Mouse (Mus musculus) embryo, embryonic 11.5 days (tissue): ENCODE data around the gene Tpr.
A peak's percentile ranks its signal among the peaks of the same experiment; 100 is the strongest.

ENCODE experiments used
- DNase-seq: peaks from one replicate; pipeline ENCODE4 v3.0.0-alpha.2; 2012; ENCODE audit warnings: low read depth, low spot score

Tpr gene

DNA sequence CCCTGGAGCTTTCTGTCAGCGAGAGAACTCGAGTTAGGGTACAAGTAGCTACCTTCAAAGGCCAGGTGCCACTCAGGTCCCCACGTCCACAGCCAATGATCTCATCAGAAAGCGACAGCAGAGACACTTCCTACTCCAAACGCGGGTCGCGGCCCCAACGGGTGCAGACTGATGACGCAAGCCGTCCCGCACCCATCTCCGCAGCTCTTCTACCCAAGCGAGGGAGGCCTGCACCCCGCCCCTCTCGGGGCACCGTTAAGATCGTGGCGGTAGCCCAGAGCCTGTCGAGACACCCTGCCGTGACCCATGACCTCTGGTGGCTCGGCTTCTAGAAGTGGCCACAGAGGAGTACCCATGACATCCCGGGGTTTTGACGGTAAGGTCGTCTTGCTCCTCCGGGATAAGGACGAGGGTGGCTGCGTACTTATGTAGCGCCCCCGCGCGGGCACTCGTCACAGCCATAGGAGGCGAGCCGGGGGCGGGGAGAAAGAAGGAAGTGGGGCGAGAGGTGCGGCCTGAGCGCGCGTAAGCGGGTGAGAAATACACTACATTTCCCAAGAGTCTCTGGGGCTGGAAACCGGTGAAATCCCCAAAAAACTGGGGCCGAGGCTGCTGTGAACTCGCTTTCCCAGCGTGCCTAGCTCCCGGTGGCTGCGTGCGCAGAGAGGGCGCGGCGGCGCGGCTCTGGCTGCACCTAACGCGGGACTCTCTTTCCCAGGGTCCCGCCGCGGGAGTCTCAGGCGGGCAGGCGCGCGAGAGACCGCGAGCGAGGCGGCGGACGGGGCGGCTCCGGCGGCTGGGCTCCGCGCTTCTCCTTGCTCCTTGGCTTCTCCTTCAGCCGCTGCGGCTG is at the start of gene Tpr, which contains the start of gene Odr4:
TSS of gene Tpr (plus strand) at position 201 of the 850 bp plus-strand sequence.
TSS of gene Odr4 (minus strand) at position 443 of the 850 bp plus-strand sequence.
- peak; percentile 98 for DNase-seq

- no peak for DNase-seq
Observed at GRCm38 (mm10) chr1:150360864-150361263, 31.8 kb upstream of the Tpr start.

- no peak for DNase-seq
Observed at GRCm38 (mm10) chr1:150372895-150373294, 19.7 kb upstream of the Tpr start.

DNA sequence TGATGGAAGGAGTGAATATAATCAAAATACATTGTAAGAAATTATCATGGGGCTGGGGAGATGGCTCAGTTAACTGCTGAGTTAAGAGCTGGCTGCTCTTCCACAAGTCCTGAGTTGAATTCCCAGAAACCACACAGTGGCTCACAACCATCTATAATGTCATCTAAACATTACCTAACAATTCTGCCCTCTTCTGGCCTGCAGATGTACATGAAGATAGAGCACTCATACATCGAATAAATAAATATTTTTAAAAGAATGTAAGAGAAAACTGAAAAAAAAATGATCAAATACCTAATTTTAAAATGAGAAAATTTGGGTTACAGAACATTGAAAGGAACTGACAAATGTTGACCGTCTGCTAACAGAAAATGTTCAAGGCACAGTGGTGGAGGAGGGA is 18.4 kb upstream of the Tpr start:
- DNase-seq = no peak

- DNase-seq = no peak
Observed at GRCm38 (mm10) chr1:150384138-150384537, 8.5 kb upstream of the Tpr start.

DNA sequence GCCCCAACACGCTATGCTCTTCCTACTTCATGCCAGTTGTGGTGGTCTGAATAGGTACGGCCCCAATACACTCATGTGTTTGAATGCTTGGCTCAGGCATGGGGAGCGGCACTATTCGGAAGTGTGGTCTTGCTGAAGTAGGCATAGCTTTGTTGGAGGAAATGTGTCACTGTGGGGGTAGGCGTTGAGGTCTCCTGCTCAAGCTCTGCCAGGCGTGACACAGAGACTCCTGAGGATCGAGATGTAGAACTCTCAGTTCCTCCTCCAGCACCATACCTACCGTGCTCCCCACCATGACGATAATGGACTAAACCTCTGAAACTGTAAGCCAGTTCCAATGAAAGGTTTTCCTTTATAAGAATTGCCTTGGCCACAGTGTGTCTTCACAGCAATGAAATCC is 5.1 kb upstream of the Tpr start:
- DNase-seq = no peak

DNA sequence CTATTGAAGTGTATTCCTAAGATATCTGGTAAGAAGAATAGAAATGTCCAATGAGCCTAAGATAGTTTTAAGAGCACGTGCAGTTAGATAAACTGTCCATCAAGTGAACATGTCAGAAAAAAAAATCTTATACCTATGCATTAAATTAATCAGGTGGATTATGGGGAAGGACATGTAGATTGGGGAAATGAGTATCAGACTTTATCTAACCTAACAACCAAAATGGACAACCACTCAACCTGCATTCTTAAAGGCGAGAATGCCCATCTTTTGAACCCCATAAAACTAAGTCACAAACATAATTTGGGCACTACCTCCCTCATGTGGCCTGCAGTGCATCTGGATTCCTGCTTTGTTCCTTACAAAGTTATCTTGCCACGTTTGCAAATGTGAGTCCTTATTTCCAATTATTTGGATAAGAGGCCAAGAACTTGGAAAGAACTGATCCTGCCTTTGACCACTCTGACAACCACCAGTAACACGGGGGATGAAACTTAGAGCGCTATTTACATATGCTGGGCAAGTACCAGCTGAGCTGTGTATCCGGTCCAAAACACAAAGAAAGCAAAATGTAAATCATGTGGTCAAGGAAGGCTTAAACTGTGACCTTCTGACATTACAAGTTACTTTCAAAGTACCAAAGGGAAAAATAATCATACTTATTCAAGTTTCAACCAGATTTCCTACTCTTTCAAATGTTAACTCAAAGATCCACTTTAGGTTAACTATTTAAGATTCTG is 3.1 kb upstream of the Tpr start:
- DNase-seq = no peak

DNA sequence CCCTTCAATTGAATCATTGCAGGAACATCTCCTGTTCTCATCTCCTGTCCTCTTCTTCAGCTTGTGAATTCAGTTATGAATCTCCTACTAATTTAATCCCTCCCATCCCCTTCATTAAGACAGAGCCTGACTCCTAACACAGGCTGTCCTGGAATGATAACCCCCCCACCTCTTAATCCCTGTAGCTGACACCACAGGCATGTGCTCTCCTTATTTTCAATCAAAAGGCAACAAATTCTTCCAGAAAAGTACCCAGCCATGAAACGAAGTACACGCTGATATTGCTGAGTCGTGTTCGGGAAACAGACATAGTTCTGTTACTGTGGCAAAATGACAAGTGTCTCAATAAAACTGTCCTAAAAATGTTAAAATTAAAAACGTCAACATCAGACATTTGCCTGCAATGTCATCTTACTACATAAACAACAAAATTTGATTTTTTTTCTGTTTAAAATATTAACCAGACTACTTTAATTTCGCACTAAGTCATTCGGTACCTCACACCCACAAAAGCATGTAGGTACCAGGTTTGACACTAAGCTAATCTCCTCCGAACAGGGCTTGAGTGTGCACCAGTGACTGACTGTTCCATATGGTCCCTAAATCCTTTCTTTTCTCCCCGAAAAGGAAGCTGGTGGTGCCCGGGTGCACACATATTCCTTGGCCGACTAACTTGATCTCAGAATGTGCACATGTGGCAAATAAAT is 554 bp upstream of the Tpr start:
- no peak for DNase-seq

DNA sequence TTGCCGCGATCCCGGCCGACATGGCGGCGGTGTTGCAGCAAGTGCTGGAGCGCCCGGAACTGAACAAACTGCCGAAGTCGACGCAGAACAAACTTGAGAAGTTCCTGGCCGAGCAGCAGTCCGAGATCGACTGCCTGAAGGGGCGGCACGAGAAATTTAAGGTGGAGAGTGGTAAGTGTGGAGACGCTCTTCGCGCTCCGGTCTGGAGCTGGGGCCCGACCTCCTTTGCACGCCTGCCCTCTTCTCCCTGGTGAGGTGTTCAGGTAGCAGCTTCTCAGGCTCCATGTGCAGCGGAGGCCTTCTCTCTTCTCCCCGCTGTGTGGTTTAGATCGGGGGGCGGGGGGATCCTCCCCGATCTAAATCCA is 832 bp downstream of the Tpr start:
- no peak for DNase-seq

DNA sequence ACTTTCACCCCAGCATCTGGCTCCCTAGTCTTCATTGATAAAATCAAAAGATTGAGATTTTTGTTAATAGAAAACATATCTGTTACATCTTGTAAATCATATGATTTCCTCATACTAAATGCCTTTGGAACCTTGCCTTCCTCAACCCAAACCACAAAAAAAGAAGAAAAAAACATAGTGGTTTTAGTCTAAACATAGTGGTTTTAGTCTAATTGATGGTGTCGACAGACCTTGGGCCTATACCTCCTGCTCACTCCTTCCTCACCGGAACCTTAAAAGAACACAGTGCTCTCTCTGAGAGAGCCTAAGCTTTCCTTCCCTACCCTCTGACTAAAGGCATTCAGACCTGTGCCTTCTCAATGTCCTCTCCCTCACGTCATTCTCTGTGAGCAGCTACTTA is 3.4 kb downstream of the Tpr start:
- DNase-seq = no peak

DNA sequence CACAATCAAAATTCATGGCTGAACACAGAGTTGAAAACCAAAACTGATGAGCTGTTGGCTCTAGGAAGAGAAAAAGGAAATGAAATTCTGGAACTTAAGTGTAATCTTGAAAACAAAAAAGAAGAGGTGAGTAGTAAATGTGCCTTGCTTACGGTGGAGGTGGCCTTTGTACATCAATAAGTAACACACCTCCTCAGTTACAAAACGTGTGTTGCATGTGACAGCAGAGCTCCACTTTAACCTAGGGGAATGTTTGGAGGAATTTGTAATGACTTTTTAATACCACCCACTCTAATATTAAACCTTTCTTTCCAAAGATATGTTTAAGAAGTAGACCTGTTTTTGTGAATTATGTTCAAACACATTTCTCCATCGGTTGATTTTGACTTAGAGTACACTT is 11.3 kb downstream of the Tpr start:
- DNase-seq = no peak

- no peak for DNase-seq
Observed at GRCm38 (mm10) chr1:150404555-150404954, 11.9 kb downstream of the Tpr start.

DNA sequence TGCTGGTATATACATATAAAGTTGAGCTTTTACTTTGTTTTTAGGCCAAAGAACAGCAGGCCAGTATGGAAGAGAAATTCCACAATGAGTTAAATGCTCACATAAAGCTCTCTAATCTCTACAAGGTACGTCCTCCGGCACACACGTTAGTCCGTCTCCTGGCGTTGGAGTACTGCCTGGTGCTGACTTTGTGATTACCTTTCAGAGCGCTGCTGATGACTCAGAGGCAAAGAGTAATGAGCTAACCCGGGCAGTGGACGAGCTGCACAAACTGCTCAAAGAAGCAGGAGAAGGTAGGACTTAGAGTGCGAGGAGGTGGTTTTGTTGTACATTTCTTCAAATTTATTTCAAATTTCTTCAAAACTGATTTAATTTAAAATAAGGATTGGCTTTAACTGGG is 14.6 kb downstream of the Tpr start:
- no peak for DNase-seq

GRCm38 (mm10) chr1:150409996-150410395 is 17.4 kb downstream of the Tpr start:
- DNase-seq = no peak

DNA sequence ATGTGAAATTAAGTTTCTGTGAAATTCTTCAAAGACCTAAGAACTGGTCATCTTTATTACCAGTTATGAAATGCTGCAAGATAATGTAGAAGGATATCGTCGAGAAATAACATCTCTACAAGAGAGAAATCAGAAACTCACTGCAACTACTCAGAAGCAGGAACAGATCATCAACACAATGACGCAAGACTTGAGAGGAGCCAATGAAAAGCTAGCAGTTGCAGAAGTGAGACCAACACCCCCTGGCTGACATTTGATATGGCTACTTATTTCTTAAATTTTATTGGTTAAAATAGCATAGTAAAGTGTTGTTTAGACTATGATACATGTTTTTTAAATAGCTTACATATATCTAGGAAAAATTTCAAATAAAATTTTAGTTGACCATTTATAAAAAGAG is 23.4 kb downstream of the Tpr start:
- no peak for DNase-seq

GRCm38 (mm10) chr1:150418426-150418825 is 25.8 kb downstream of the Tpr start:
- DNase-seq = no peak

DNA sequence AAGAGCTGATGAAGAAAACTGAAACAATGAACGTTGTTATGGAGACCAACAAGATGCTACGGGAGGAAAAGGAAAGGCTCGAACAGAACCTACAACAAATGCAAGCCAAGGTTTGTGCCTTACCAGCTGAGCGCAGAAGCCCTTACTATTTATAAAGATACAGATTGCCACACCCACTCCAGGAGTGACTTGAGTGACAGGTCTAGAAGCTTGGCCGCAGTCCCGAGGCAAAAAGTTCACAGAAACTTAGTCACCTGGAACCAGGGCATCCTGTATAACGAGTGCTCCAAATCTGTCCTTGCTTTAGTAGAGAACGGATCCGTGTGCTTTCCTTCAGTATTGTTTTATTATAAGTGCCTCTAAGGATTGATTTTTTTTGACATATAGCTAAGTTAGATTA is 33.0 kb downstream of the Tpr start:
- no peak for DNase-seq

DNA sequence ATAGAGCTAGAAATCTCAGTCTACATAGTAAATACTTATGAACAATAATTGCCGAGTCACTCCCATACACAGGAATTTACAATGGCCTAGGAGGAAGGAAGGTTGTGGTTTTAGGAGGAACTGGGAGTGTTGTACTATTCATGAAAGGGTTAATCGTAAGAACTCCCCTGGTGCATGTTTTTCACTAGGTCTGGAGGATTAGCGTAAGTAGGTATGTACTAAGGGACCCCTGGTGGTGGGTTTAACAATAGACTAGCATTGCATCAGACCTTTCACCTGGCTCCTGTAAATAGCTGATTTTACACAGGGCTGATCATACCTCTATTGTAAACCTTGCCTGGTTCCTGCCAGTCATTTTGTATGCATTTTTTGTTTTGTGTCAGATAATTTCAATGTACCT is 33.6 kb downstream of the Tpr start:
- no peak for DNase-seq

- DNase-seq = no peak
Observed at GRCm38 (mm10) chr1:150438641-150439040, 46.0 kb downstream of the Tpr start.

- no peak for DNase-seq
Observed at GRCm38 (mm10) chr1:150441731-150442130, 49.1 kb downstream of the Tpr start.

DNA sequence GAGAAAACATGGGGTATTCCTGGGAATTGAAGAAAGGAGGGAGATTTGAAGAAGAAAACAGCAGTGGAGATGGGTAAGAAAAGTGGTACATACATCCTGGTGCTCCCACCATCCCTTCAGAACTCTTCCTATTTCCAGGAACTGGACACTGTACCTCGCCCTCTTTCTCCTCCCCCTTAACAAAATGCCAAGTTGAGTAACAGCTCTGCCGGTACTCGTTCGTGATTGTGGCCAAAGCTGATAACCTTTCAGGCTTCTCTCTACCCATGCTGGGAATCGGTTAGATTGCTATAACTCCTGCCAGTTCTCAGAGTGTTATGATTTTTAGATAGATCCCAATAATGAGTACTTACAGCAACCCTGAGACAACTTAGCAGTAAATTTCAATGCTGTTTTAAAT is 66.3 kb downstream of the Tpr start:
- DNase-seq = no peak

DNA sequence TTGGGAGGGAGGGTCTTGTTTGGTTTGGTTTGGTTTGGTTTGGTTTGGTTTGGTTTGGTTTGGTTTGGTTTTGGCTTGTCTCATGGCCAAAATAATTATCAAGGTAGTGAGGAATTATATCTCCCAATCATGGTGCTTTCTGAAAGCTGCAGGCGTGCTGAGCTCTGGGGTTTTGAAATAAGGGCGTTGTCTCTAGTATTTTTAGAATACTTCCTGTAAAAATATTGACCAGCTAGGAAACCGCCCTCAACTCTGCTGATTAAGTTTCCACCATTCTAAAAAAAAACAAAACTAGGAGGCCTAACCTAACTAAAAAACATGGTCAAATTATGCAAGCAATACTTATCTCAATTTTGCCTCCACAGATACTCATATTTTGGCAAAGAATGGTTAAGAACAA is 67.0 kb downstream of the Tpr start:
- DNase-seq = no peak
